Mouse (Mus musculus) forebrain, embryonic 16.5 days (tissue): ENCODE results near the gene Nlgn1. TPM values are rescaled to one million over a fixed set of nuclear protein-coding genes. Genes with fewer than 3 reads are reported as not detected.

ENCODE experiments used
- ATAC-seq: fragments of 200-750 bp; cut with Nextera tagmentation; 2 replicates; pipeline ENCODE4 v1.8.0; 2017; ENCODE audit warnings: mild to moderate bottlenecking, moderate library complexity
- H3K27ac ChIP-seq: fragments of 300-500 bp; sonication (generic); 2 replicates; pipeline ENCODE4 v1.5.1; 2014; ENCODE audit warnings: low read length, control low read depth
- H3K27me3 ChIP-seq: fragments of 300-500 bp; sonication (generic); replicated peaks from 2 replicates; pipeline ENCODE4 v1.6.1; 2014; ENCODE audit warnings: low read length; ENCODE audit not compliant: control insufficient read depth, insufficient read depth
- H3K36me3 ChIP-seq: fragments of 300-500 bp; sonication (generic); 2 replicates; pipeline ENCODE4 v1.6.1; 2014; ENCODE audit not compliant: control insufficient read depth, insufficient read depth
- H3K4me1 ChIP-seq: fragments of 300-500 bp; sonication (generic); replicated peaks from 2 replicates; pipeline ENCODE4 v1.6.1; 2014; ENCODE audit warnings: low read length; ENCODE audit not compliant: control insufficient read depth, insufficient read depth
- H3K4me2 ChIP-seq: fragments of 300-500 bp; sonication (generic); 2 replicates; pipeline ENCODE4 v1.6.1; 2014; ENCODE audit warnings: mild to moderate bottlenecking, low read length, control low read depth
- H3K4me3 ChIP-seq: fragments of 300-500 bp; sonication (generic); replicated peaks from 2 replicates; pipeline ENCODE4 v1.5.1; 2014; ENCODE audit warnings: mild to moderate bottlenecking, low read length, control low read depth
- H3K9ac ChIP-seq: fragments of 300-500 bp; sonication (generic); replicated peaks from 2 replicates; pipeline ENCODE4 v1.6.1; 2014; ENCODE audit warnings: low read depth, low read length, control low read depth
- H3K9me3 ChIP-seq: fragments of 300-500 bp; sonication (generic); 2 replicates; pipeline ENCODE4 v1.6.1; 2016; ENCODE audit warnings: low read length; ENCODE audit not compliant: control insufficient read depth
- WGBS: fragments of 180-500 bp; shearing (Covaris S2); extraction: QIAGEN DNeasy Blood & Tissue Kit; methylation state at CpG from one replicate; pipeline ENCODE4 v1.1.7; 2014; 5-methylcytosine and 5-hydroxymethylcytosine counted together
- polyA plus RNA-seq: library from polyadenylated mRNA; unstranded; fragments of >200 nt; fragmentation: Nextera tagmentation; extraction: Ambion mirVana; gene quantifications from 2 replicates; pipeline ENCODE4 v1.2.1, GENCODE M21; 2015

The Nlgn1 gene
- polyA plus RNA-seq, 1 experiment from 2014 or later = 33.8 TPM

- WGBS = 65% methylated on average over 2 of the region's 2 CpGs
- H3K36me3 ChIP-seq = no peaks in the 10 kb centered on the region
- no peaks in the 10 kb centered on the region for H3K9me3 ChIP-seq
- no peak overlapping the region for H3K27ac ChIP-seq
- H3K9ac ChIP-seq = no peak overlapping the region
- no peak overlapping the region for H3K4me3 ChIP-seq
- H3K4me2 ChIP-seq = no peak overlapping the region
- no peaks in the 10 kb centered on the region for H3K27me3 ChIP-seq
- no peaks in the 10 kb centered on the region for H3K4me1 ChIP-seq
- no peak for ATAC-seq
Observed at GRCm38 (mm10) chr3:25830237-25830636, 502.0 kb downstream of the Nlgn1 start.

- Histone ChIP-seq H3K9ac (no peak overlapping the region), H3K27me3 (no peaks in the 10 kb centered on the region), H3K36me3 (no peaks in the 10 kb centered on the region), H3K27ac (no peak overlapping the region), H3K4me3 (no peak overlapping the region), H3K4me1 (no peaks in the 10 kb centered on the region), H3K4me2 (no peak overlapping the region), H3K9me3 (no peaks in the 10 kb centered on the region)
- 92% methylated on average over 3 of the region's 3 CpGs for WGBS
- ATAC-seq = no peak
Observed at GRCm38 (mm10) chr3:25813368-25813767, 518.9 kb downstream of the Nlgn1 start.

GRCm38 (mm10) chr3:25807559-25807958 is 524.7 kb downstream of the Nlgn1 start:
- Histone ChIP-seq H3K9me3 (no peaks in the 10 kb centered on the region), H3K4me2 (no peak overlapping the region), H3K27me3 (no peaks in the 10 kb centered on the region), H3K4me3 (no peak overlapping the region), H3K27ac (0 out of 2 replicates have a peak overlapping the region, but pooled peaks have one; percentile 20), H3K4me1 (peaks cover 3% of the 10 kb centered on the region), H3K36me3 (no peaks in the 10 kb centered on the region), H3K9ac (no peak overlapping the region)
- 31% methylated on average over 3 of the region's 3 CpGs for WGBS
- peak; percentile 93 for ATAC-seq

DNA sequence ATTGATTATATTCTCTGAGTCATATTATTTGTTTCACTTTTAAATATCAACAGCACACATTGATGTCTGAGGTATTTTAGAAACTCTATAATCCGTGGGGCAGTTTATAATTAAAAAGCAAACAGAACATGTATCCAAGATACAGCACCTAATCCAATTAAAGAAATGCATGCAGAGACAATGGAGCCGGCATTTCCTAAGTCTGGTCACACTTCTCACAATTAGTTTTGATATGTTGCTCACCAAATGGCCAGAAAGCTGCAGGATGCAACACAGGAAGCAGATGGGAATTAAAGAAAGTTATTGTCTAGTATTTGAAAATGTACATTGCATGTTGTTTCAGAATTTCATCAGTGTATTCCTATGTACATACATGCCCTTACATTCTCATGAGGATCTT is 550.6 kb downstream of the Nlgn1 start:
- no peaks in the 10 kb centered on the region for H3K9me3 ChIP-seq
- no peak for ATAC-seq
- no peak overlapping the region for H3K27ac ChIP-seq
- no peaks in the 10 kb centered on the region for H3K27me3 ChIP-seq
- H3K9ac ChIP-seq = no peak overlapping the region
- H3K4me3 ChIP-seq = no peak overlapping the region
- H3K4me2 ChIP-seq = no peak overlapping the region
- H3K4me1 ChIP-seq = no peaks in the 10 kb centered on the region
- H3K36me3 ChIP-seq = no peaks in the 10 kb centered on the region
- 31% methylated on average over 2 of the region's 2 CpGs for WGBS

DNA sequence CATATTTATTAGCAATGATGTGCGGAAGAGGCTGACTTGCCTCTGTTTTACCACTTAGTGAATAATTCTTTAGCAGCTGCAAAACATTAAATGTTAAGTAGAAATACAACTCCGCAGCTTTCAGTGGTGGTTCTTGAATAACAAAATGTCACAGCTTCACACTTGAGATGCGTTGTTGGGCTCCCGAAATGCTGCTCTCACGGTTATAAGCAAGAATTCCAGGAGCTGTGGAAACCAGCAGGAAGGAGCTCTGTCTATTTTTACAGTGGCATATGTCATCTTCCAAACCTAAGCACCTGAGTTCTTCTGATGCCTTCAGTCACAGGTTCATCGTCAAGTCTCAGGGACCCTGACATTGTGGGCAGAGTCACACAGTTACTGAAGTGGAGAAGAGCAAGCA is 556.8 kb downstream of the Nlgn1 start:
- WGBS = 43% methylated on average over 6 of the region's 6 CpGs
- peaks cover 22% of the 10 kb centered on the region for H3K4me1 ChIP-seq
- no peak for ATAC-seq
- H3K9me3 ChIP-seq = no peaks in the 10 kb centered on the region
- no peak overlapping the region for H3K27ac ChIP-seq
- no peak overlapping the region for H3K4me2 ChIP-seq
- no peak overlapping the region for H3K4me3 ChIP-seq
- no peaks in the 10 kb centered on the region for H3K36me3 ChIP-seq
- no peaks in the 10 kb centered on the region for H3K27me3 ChIP-seq
- H3K9ac ChIP-seq = no peak overlapping the region

DNA sequence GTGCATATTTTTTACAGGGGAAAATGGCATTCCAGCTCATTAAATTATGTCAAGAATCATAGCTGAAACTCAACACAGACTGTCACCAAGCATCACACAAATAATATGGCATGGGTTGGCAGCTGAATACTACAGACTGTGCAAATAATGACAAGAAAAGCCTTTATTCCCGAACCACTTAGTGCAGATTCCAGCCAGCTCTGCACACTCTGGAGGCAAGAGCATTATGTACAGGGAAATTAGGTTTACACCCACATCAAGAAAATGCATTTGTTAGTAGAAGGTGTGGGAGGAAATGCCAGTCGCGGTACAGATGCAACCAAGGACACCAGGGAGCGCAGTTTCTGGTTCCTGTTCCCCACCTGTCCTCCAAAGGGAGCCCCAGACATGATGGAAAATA is 558.4 kb downstream of the Nlgn1 start:
- ATAC-seq = peak; percentile 96
- H3K4me2 ChIP-seq = no peak overlapping the region
- 18% methylated on average over 4 of the region's 4 CpGs for WGBS
- peak overlapping the region; percentile 56 for H3K27ac ChIP-seq
- H3K4me1 ChIP-seq = peaks cover 22% of the 10 kb centered on the region
- H3K9me3 ChIP-seq = no peaks in the 10 kb centered on the region
- H3K9ac ChIP-seq = no peak overlapping the region
- no peaks in the 10 kb centered on the region for H3K36me3 ChIP-seq
- H3K27me3 ChIP-seq = no peaks in the 10 kb centered on the region
- H3K4me3 ChIP-seq = no peak overlapping the region

- no peaks in the 10 kb centered on the region for H3K36me3 ChIP-seq
- peak; percentile 93 for ATAC-seq
- H3K9me3 ChIP-seq = no peaks in the 10 kb centered on the region
- no peak overlapping the region for H3K4me3 ChIP-seq
- H3K4me1 ChIP-seq = peaks cover 22% of the 10 kb centered on the region
- H3K27ac ChIP-seq = peak overlapping the region; percentile 56
- no peaks in the 10 kb centered on the region for H3K27me3 ChIP-seq
- H3K4me2 ChIP-seq = no peak overlapping the region
- no peak overlapping the region for H3K9ac ChIP-seq
Observed at GRCm38 (mm10) chr3:25773467-25773866, 558.8 kb downstream of the Nlgn1 start.

DNA sequence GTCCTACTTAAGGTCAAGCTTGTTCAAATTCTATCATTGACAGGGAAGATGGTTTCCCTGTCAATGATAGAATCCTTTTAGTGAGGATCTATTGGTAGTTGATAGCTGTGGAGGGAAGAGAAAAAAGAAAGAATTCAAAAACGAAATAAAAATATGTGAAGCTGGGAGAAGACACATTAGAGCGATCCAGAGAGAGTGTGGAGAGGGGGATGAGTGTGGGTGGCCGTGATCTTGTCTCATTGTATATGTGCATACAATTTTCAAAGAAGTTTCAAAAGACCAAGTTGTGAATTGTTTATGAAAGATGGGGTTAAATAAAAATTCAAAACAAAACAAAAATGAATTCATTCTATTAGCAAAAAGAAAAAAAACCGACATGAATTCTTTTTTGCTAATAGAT is 568.6 kb downstream of the Nlgn1 start:
- Histone ChIP-seq H3K9ac (no peak overlapping the region), H3K4me1 (no peaks in the 10 kb centered on the region), H3K4me3 (no peak overlapping the region), H3K27ac (no peak overlapping the region), H3K4me2 (no peak overlapping the region), H3K9me3 (no peaks in the 10 kb centered on the region), H3K36me3 (no peaks in the 10 kb centered on the region), H3K27me3 (no peaks in the 10 kb centered on the region)
- ATAC-seq = no peak
- WGBS = 87% methylated on average over 4 of the region's 4 CpGs

GRCm38 (mm10) chr3:25757813-25758212 is 574.4 kb downstream of the Nlgn1 start:
- WGBS = 98% methylated on average over 2 of the region's 2 CpGs
- ATAC-seq = no peak
- H3K36me3 ChIP-seq = no peaks in the 10 kb centered on the region

DNA sequence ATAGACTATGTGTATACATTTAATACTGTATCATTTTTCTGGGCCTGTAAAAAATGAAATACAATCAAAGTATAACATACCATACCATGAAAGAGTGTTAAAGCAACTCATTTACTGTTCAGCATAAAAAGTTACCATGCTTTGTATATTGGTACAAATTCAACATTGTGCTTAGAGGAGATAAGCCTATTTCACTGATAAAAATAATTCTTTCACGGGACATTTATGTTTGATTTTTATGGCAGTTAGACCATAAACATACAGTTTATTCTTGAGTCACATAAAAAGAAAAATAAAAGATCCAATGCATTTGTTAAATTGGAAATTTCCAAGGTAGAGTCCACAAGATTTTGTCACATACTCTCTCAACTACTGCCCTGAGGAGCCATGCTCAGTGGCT is 608.1 kb downstream of the Nlgn1 start:
- no peaks in the 10 kb centered on the region for H3K27me3 ChIP-seq
- H3K4me2 ChIP-seq = no peak overlapping the region
- H3K27ac ChIP-seq = no peak overlapping the region
- H3K9ac ChIP-seq = no peak overlapping the region
- 94% methylated on average over 1 of the region's 1 CpGs for whole genome bisulfite sequencing
- no peaks in the 10 kb centered on the region for H3K36me3 ChIP-seq
- H3K4me3 ChIP-seq = no peak overlapping the region
- no peaks in the 10 kb centered on the region for H3K4me1 ChIP-seq
- H3K9me3 ChIP-seq = no peaks in the 10 kb centered on the region
- ATAC-seq = no peak

More at GRCm38 (mm10) chr3:25757813-25758212, 574.4 kb downstream of the Nlgn1 start:
- no peaks in the 10 kb centered on the region for H3K4me1 ChIP-seq
- no peak overlapping the region for H3K27ac ChIP-seq
- no peak overlapping the region for H3K4me2 ChIP-seq
- no peaks in the 10 kb centered on the region for H3K27me3 ChIP-seq
- no peak overlapping the region for H3K9ac ChIP-seq
- no peak overlapping the region for H3K4me3 ChIP-seq
- H3K9me3 ChIP-seq = no peaks in the 10 kb centered on the region
